Mouse (Mus musculus): Measurements from ENCODE around the gene Olfr523. TPM values are rescaled to one million over a fixed set of nuclear protein-coding genes. Genes with fewer than 3 reads are reported as not detected.

Olfr523 gene
- polyA plus RNA-seq, 1 experiment, result not detected

DNA sequence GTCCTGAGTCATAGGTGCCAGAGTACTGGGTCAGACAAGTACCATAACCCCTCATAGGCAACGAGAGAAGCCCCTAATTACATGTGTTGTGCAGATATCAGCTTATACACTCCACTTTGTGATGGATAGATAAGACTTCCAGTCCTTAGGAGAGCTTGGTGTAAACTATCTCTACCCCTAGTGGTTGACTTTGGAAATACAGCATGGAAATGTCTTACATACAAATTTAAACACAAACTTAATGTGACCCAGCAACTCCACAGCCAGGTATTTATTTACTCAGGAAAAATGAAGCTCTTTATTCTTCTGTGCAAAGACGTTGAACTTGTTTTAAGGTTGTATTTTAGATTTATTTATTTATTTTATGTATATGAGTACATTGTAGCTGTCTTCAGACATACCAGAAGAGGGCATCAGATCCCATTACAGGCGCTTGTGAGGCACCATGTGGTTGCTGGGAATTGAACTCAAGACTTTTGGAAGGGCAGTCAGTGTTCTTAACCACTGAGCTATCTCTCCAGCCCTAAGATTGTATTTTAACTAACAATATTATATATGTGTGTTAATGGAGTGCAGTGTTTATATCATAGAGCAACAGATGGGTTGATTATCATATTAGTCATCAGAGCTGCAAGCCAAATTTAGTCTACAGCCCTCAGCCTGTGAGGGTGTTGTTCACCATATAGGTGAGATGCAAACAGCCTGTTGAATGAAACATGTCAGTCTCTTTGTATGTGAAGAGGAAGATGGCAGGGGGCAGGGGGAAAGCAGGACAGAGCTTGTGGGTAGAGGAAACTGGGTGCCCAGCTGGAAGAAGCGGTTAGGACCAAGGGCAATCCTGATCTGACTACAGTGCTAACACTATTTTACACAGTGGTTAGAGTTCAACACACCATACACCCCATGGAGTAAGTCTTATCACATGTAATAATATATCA lies 15.6 kb downstream of the Olfr523 start:
- Histone ChIP-seq H3K27me3 (ENCODE audit: control insufficient read depth, insufficient read depth, low read length, poor library complexity, severe bottlenecking) (no peaks in the 10 kb centered on the region), H3K9ac (ENCODE audit: low read depth, poor library complexity, severe bottlenecking) (no peak overlapping the region), H3K4me3 (ENCODE audit: low read depth, low read length) (no peak overlapping the region), H3K36me3 (ENCODE audit: control insufficient read depth, insufficient read depth, low read length, poor library complexity, severe bottlenecking) (no peaks in the 10 kb centered on the region), H3K27ac (ENCODE audit: insufficient read depth, low read length) (no peak overlapping the region), H3K4me1 (ENCODE audit: control insufficient read depth, insufficient read depth, low read length) (no peaks in the 10 kb centered on the region), H3K9me3 (replicated peaks; ENCODE audit: control insufficient read depth, insufficient read depth, low read length, poor library complexity, severe bottlenecking) (no peaks in the 10 kb centered on the region)
- TF ChIP-seq POLR2A (IDR thresholded peaks at IDR 0.05; ENCODE audit: insufficient read depth, low read length) (no peak), EP300 (IDR thresholded peaks at IDR 0.05; ENCODE audit: insufficient read depth, low read depth, low read length) (no peak), CTCF (IDR thresholded peaks at IDR 0.05; ENCODE audit: low read depth, low read length) (peak; percentile 3)

DNA sequence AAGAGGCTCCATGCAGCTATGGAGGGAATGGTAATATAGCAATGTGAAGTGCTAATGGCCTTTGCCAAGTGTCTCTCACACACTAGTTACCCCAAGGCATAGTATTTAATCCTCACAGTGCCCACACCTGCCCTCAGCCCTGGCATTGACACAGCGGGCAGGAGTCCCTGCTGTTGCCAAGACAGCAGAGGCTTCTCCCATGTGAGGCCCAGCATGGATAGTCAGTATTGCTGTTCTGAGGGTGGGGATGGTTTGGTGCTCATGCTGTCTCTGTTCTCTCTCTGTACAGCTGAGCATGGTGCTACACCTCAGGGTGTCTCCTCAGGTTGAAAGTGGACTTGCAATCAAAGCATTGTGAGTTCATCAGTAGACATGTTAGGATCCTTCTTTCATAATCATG lies 17.4 kb downstream of the Olfr523 start:
- Histone ChIP-seq H3K4me1 (ENCODE audit: control insufficient read depth, insufficient read depth, low read length) (no peaks in the 10 kb centered on the region), H3K9ac (ENCODE audit: low read depth, poor library complexity, severe bottlenecking) (no peak overlapping the region), H3K27me3 (ENCODE audit: control insufficient read depth, insufficient read depth, low read length, poor library complexity, severe bottlenecking) (no peaks in the 10 kb centered on the region), H3K27ac (ENCODE audit: insufficient read depth, low read length) (no peak overlapping the region), H3K9me3 (replicated peaks; ENCODE audit: control insufficient read depth, insufficient read depth, low read length, poor library complexity, severe bottlenecking) (no peaks in the 10 kb centered on the region), H3K4me3 (ENCODE audit: low read depth, low read length) (no peak overlapping the region), H3K36me3 (ENCODE audit: control insufficient read depth, insufficient read depth, low read length, poor library complexity, severe bottlenecking) (no peaks in the 10 kb centered on the region)
- no peak for TF ChIP-seq CTCF (IDR thresholded peaks at IDR 0.05; ENCODE audit: low read depth, low read length)
- no peak for TF ChIP-seq EP300 (IDR thresholded peaks at IDR 0.05; ENCODE audit: insufficient read depth, low read depth, low read length)
- TF ChIP-seq POLR2A (IDR thresholded peaks at IDR 0.05; ENCODE audit: insufficient read depth, low read length), result no peak

DNA sequence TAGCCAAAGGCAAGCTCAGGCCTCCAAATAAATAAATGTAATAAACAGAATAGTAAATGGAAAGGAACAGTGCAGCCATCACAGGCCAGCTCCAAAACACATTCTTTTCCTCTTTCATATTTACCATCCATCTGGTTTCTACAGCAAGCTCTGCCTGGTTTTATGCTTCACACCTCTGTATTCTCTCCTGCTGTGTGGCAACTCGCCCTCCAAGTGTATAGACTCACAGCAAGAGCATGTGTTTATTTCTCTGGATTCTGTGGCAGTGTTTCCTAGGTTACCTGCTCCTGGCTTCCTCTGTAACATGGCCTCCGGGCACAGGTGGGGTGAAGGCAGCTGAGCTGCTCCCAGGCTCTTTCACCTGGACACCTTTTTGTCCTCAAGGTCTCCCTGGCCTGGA lies 19.4 kb downstream of the Olfr523 start:
- Histone ChIP-seq H3K36me3 (ENCODE audit: control insufficient read depth, insufficient read depth, low read length, poor library complexity, severe bottlenecking) (no peaks in the 10 kb centered on the region), H3K4me1 (ENCODE audit: control insufficient read depth, insufficient read depth, low read length) (no peaks in the 10 kb centered on the region)

GRCm38 (mm10) chr7:140192851-140193250 lies 19.8 kb downstream of the Olfr523 start:
- Histone ChIP-seq H3K4me1 (ENCODE audit: control insufficient read depth, insufficient read depth, low read length) (no peaks in the 10 kb centered on the region), H3K27me3 (ENCODE audit: control insufficient read depth, insufficient read depth, low read length, poor library complexity, severe bottlenecking) (no peaks in the 10 kb centered on the region), H3K9me3 (replicated peaks; ENCODE audit: control insufficient read depth, insufficient read depth, low read length, poor library complexity, severe bottlenecking) (no peaks in the 10 kb centered on the region), H3K4me3 (ENCODE audit: low read depth, low read length) (no peak overlapping the region), H3K36me3 (ENCODE audit: control insufficient read depth, insufficient read depth, low read length, poor library complexity, severe bottlenecking) (no peaks in the 10 kb centered on the region), H3K9ac (ENCODE audit: low read depth, poor library complexity, severe bottlenecking) (no peak overlapping the region), H3K27ac (ENCODE audit: insufficient read depth, low read length) (no peak overlapping the region)
- no peak; the same call in 1 of the 2 replicates for TF ChIP-seq EP300 (IDR thresholded peaks at IDR 0.05; ENCODE audit: insufficient read depth, low read depth, low read length)
- no peak for TF ChIP-seq CTCF (IDR thresholded peaks at IDR 0.05; ENCODE audit: low read depth, low read length)
- TF ChIP-seq POLR2A (IDR thresholded peaks at IDR 0.05; ENCODE audit: insufficient read depth, low read length), result no peak

More for the DNA sequence above, 19.4 kb downstream of the Olfr523 start:
- Histone ChIP-seq H3K9me3 (replicated peaks; ENCODE audit: control insufficient read depth, insufficient read depth, low read length, poor library complexity, severe bottlenecking) (no peaks in the 10 kb centered on the region), H3K27me3 (ENCODE audit: control insufficient read depth, insufficient read depth, low read length, poor library complexity, severe bottlenecking) (no peaks in the 10 kb centered on the region), H3K9ac (ENCODE audit: low read depth, poor library complexity, severe bottlenecking) (no peak overlapping the region), H3K27ac (ENCODE audit: insufficient read depth, low read length) (no peak overlapping the region), H3K4me3 (ENCODE audit: low read depth, low read length) (no peak overlapping the region)
- no peak for TF ChIP-seq CTCF (IDR thresholded peaks at IDR 0.05; ENCODE audit: low read depth, low read length)
- TF ChIP-seq EP300 (IDR thresholded peaks at IDR 0.05; ENCODE audit: insufficient read depth, low read depth, low read length), result 0 out of 2 replicates have a peak, but pooled peaks have one; percentile 21
- no peak for TF ChIP-seq POLR2A (IDR thresholded peaks at IDR 0.05; ENCODE audit: insufficient read depth, low read length)

DNA sequence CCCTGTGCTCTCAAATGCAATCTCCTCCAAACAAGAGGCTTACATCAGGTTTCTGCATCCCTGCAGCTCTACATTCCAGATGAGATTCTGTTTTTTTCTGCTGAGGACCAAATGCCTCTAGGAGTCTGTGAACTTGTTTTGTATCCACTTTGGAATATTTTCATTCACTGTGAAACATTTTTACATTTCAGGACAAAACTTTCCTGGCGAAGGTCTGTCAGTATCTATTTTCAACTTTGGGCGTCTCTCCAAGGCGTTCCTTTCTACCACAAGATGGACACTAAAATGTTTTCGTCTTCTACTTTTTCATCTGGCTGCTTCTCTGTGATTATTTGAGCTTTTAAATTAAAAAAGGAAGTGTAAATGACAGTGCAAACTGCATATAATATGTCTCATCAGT lies 21.0 kb downstream of the Olfr523 start:
- Histone ChIP-seq H3K9ac (ENCODE audit: low read depth, poor library complexity, severe bottlenecking) (no peak overlapping the region), H3K4me3 (ENCODE audit: low read depth, low read length) (no peak overlapping the region), H3K36me3 (ENCODE audit: control insufficient read depth, insufficient read depth, low read length, poor library complexity, severe bottlenecking) (no peaks in the 10 kb centered on the region), H3K9me3 (replicated peaks; ENCODE audit: control insufficient read depth, insufficient read depth, low read length, poor library complexity, severe bottlenecking) (no peaks in the 10 kb centered on the region), H3K27ac (ENCODE audit: insufficient read depth, low read length) (no peak overlapping the region), H3K27me3 (ENCODE audit: control insufficient read depth, insufficient read depth, low read length, poor library complexity, severe bottlenecking) (no peaks in the 10 kb centered on the region), H3K4me1 (ENCODE audit: control insufficient read depth, insufficient read depth, low read length) (no peaks in the 10 kb centered on the region)
- TF ChIP-seq EP300 (IDR thresholded peaks at IDR 0.05; ENCODE audit: insufficient read depth, low read depth, low read length) (no peak), POLR2A (IDR thresholded peaks at IDR 0.05; ENCODE audit: insufficient read depth, low read length) (no peak), CTCF (IDR thresholded peaks at IDR 0.05; ENCODE audit: low read depth, low read length) (no peak)

- H3K27ac ChIP-seq (ENCODE audit: insufficient read depth, low read length), result no peak overlapping the region
- no peaks in the 10 kb centered on the region for H3K4me1 ChIP-seq (ENCODE audit: control insufficient read depth, insufficient read depth, low read length)
- no peak overlapping the region for H3K9ac ChIP-seq (ENCODE audit: low read depth, poor library complexity, severe bottlenecking)
- H3K36me3 ChIP-seq (ENCODE audit: control insufficient read depth, insufficient read depth, low read length, poor library complexity, severe bottlenecking), result no peaks in the 10 kb centered on the region
- no peak for TF ChIP-seq CTCF (IDR thresholded peaks at IDR 0.05; ENCODE audit: low read depth, low read length)
- TF ChIP-seq EP300 (IDR thresholded peaks at IDR 0.05; ENCODE audit: insufficient read depth, low read depth, low read length), result no peak
- TF ChIP-seq POLR2A (IDR thresholded peaks at IDR 0.05; ENCODE audit: insufficient read depth, low read length), result no peak
- no peaks in the 10 kb centered on the region for H3K27me3 ChIP-seq (ENCODE audit: control insufficient read depth, insufficient read depth, low read length, poor library complexity, severe bottlenecking)
- no peak overlapping the region for H3K4me3 ChIP-seq (ENCODE audit: low read depth, low read length)
- no peaks in the 10 kb centered on the region for H3K9me3 ChIP-seq (replicated peaks; ENCODE audit: control insufficient read depth, insufficient read depth, low read length, poor library complexity, severe bottlenecking)
Measured at GRCm38 (mm10) chr7:140196002-140196401, 23.0 kb downstream of the Olfr523 start.
